Mouse (Mus musculus) lung, postnatal 0 days (tissue): Measurements from ENCODE around the gene Ppt1.

Source experiments
- CTCF ChIP-seq: IDR thresholded peaks from 2 replicates; pipeline ENCODE4 v1.5.1; 2016; ENCODE audit warnings: antibody characterized with exemption, mild to moderate bottlenecking
- EP300 ChIP-seq: IDR thresholded peaks from 2 replicates; pipeline ENCODE4 v1.6.1; 2016; ENCODE audit warnings: antibody characterized with exemption, mild to moderate bottlenecking, control low read depth

GRCm38 (mm10) chr4:122892157-122892556 lies 56.1 kb downstream of the Ppt1 start:
- TF ChIP-seq CTCF (no peak), EP300 (no peak)
